23 mouse cellular contexts compared by ENCODE assay signal in genomic region chr12:99063441-99063840, GRCm38 (mm10).
A peak's percentile ranks its signal among the peaks of the same experiment; 100 is the strongest.
DNase-seq lines count a peak whose midpoint lies in the region; ATAC-seq and TF ChIP-seq lines count a peak whose summit lies in the region.
"Had no signal": no experiment of that assay in that cellular context is flagged by ENCODE, and none has a peak within 500 bp of the region (broad histone marks: within the 10 kb centered on the region; RNA-seq: fewer than 3 reads in every experiment).

No protein-coding gene starts in this region.

- H3K36me3 ChIP-seq in forebrain, embryonic 14.5 days (ENCODE audit: control insufficient read depth, insufficient read depth, low read length) = no peaks in the 10 kb centered on the region
- no peaks in the 10 kb centered on the region for H3K36me3 ChIP-seq in forebrain, embryonic 12.5 days (replicated peaks)
- no peaks in the 10 kb centered on the region for H3K36me3 ChIP-seq in neural tube, embryonic 15.5 days
- no peaks in the 10 kb centered on the region for H3K36me3 ChIP-seq in kidney, embryonic 15.5 days
- H3K36me3 ChIP-seq: heart, embryonic 10.5 days; heart, embryonic 13.5 days; hindbrain, embryonic 13.5 days had no signal

- H3K4me2 ChIP-seq in forebrain, embryonic 14.5 days (ENCODE audit: low read length) = no peak overlapping the region
- no peak overlapping the region for H3K4me2 ChIP-seq in forebrain, embryonic 12.5 days
- no peak overlapping the region for H3K4me2 ChIP-seq in neural tube, embryonic 15.5 days
- no peak overlapping the region for H3K4me2 ChIP-seq in kidney, embryonic 15.5 days
- H3K4me2 ChIP-seq: heart, embryonic 13.5 days; hindbrain, embryonic 13.5 days had no signal

- H3K27ac ChIP-seq in forebrain, embryonic 14.5 days (ENCODE audit: low read depth, low read length) = no peak overlapping the region; the same call in 1 of the 2 replicates
- H3K27ac ChIP-seq in forebrain, embryonic 12.5 days = no peak overlapping the region
- no peak overlapping the region for H3K27ac ChIP-seq in neural tube, embryonic 15.5 days (replicated peaks)
- H3K27ac ChIP-seq in embryonic fibroblast, embryonic 13.5 days (ENCODE audit: insufficient read depth, low read length) = peak overlapping the region; percentile 58
- peak overlapping the region; percentile 81 for H3K27ac ChIP-seq in olfactory bulb, adult 2 months (ENCODE audit: insufficient read depth, low read depth, low read length)
- no peak overlapping the region for H3K27ac ChIP-seq in kidney, embryonic 15.5 days
- H3K27ac ChIP-seq: heart, adult 2 months; heart, embryonic 10.5 days; heart, embryonic 13.5 days; hindbrain, embryonic 13.5 days had no signal

- no peak for TF ChIP-seq POLR2A in embryonic fibroblast, embryonic 13.5 days (IDR thresholded peaks at IDR 0.05; ENCODE audit: low read depth, low read length)
- TF ChIP-seq POLR2A in olfactory bulb, adult 2 months (IDR thresholded peaks at IDR 0.05; ENCODE audit: insufficient read depth, low read depth, low read length) = no peak

- DNase-seq in forebrain, embryonic 14.5 days (ENCODE audit: low spot score) = peak; percentile 73
- no peak for DNase-seq in neural tube, embryonic 10.5 days (ENCODE audit: extremely low spot score, low spot score)
- no peak for DNase-seq in adrenal gland, postnatal 25 days
- DNase-seq: cerebellum, adult 11-12 months; cerebellum, adult 8-10 months; cerebellum, postnatal 14 days; gastrocnemius, postnatal 10 days; gastrocnemius, postnatal 36 days; heart, adult 2 months; heart, postnatal 14 days; heart, postnatal 4 days; kidney, adult 18-20 months had no signal

- ATAC-seq in forebrain, embryonic 14.5 days = peak; percentile 46; the same call in 1 of the 2 replicates
- no peak for ATAC-seq in forebrain, embryonic 12.5 days (ENCODE audit: low FRiP score)
- ATAC-seq in neural tube, embryonic 15.5 days (ENCODE audit: low FRiP score) = peak; percentile 63; the same call in 1 of the 2 replicates
- no peak for ATAC-seq in kidney, embryonic 15.5 days (replicated peaks; ENCODE audit: low FRiP score)
- ATAC-seq: CD4-positive, CD25-positive, alpha-beta regulatory T cell, adult 4 months; hindbrain, embryonic 16.5 days; intestine, embryonic 16.5 days had no signal

- 46% methylated on average over 3 of the region's 3 CpGs for WGBS in forebrain, embryonic 14.5 days
- WGBS in forebrain, embryonic 12.5 days = 64% methylated on average over 3 of the region's 3 CpGs
- 52% methylated on average over 3 of the region's 3 CpGs for WGBS in neural tube, embryonic 15.5 days
- 15% methylated on average over 3 of the region's 3 CpGs for WGBS in olfactory bulb, adult 2 months
- 61% methylated on average over 3 of the region's 3 CpGs for WGBS in kidney, embryonic 15.5 days

- H3K4me3 ChIP-seq in forebrain, embryonic 14.5 days (ENCODE audit: low read depth, low read length) = no peak overlapping the region
- H3K4me3 ChIP-seq in forebrain, embryonic 12.5 days (replicated peaks) = no peak overlapping the region
- H3K4me3 ChIP-seq in neural tube, embryonic 15.5 days (replicated peaks) = no peak overlapping the region
- no peak overlapping the region for H3K4me3 ChIP-seq in embryonic fibroblast, embryonic 13.5 days (ENCODE audit: insufficient read depth, low read length)
- H3K4me3 ChIP-seq in olfactory bulb, adult 2 months (ENCODE audit: insufficient read depth, low read depth, low read length) = no peak overlapping the region
- H3K4me3 ChIP-seq in kidney, embryonic 15.5 days (replicated peaks) = no peak overlapping the region
- H3K4me3 ChIP-seq: heart, adult 2 months; heart, embryonic 10.5 days; heart, embryonic 13.5 days; hindbrain, embryonic 13.5 days had no signal

- no peak overlapping the region for H3K9ac ChIP-seq in forebrain, embryonic 14.5 days (ENCODE audit: low read length)
- no peak overlapping the region for H3K9ac ChIP-seq in forebrain, embryonic 12.5 days
- no peak overlapping the region for H3K9ac ChIP-seq in neural tube, embryonic 15.5 days (replicated peaks)
- no peak overlapping the region for H3K9ac ChIP-seq in kidney, embryonic 15.5 days
- H3K9ac ChIP-seq: heart, embryonic 13.5 days; hindbrain, embryonic 13.5 days had no signal

- TF ChIP-seq CTCF in embryonic fibroblast, embryonic 13.5 days (IDR thresholded peaks at IDR 0.05; ENCODE audit: borderline replicate concordance, insufficient read depth, low read length) = no peak
- no peak for TF ChIP-seq CTCF in olfactory bulb, adult 2 months (IDR thresholded peaks at IDR 0.05; ENCODE audit: insufficient read depth, low read depth, low read length)

- no peaks in the 10 kb centered on the region for H3K9me3 ChIP-seq in forebrain, embryonic 14.5 days (replicated peaks; ENCODE audit: control insufficient read depth, low read length)
- no peaks in the 10 kb centered on the region for H3K9me3 ChIP-seq in forebrain, embryonic 12.5 days
- no peaks in the 10 kb centered on the region for H3K9me3 ChIP-seq in neural tube, embryonic 15.5 days (replicated peaks)
- H3K9me3 ChIP-seq in kidney, embryonic 15.5 days (replicated peaks) = no peaks in the 10 kb centered on the region
- H3K9me3 ChIP-seq: heart, embryonic 10.5 days; heart, embryonic 13.5 days; hindbrain, embryonic 13.5 days had no signal

- H3K27me3 ChIP-seq in forebrain, embryonic 14.5 days (replicated peaks; ENCODE audit: control insufficient read depth, insufficient read depth, low read length) = no peaks in the 10 kb centered on the region
- H3K27me3 ChIP-seq in forebrain, embryonic 12.5 days = no peaks in the 10 kb centered on the region
- no peaks in the 10 kb centered on the region for H3K27me3 ChIP-seq in neural tube, embryonic 15.5 days (replicated peaks)
- no peaks in the 10 kb centered on the region for H3K27me3 ChIP-seq in kidney, embryonic 15.5 days
- H3K27me3 ChIP-seq: heart, embryonic 13.5 days; hindbrain, embryonic 13.5 days had no signal

- H3K4me1 ChIP-seq in forebrain, embryonic 14.5 days (ENCODE audit: control insufficient read depth, insufficient read depth, low read length) = no peaks in the 10 kb centered on the region
- no peaks in the 10 kb centered on the region; the same call in 1 of the 2 replicates for H3K4me1 ChIP-seq in forebrain, embryonic 12.5 days
- H3K4me1 ChIP-seq in neural tube, embryonic 15.5 days = no peaks in the 10 kb centered on the region
- peaks cover 3% of the 10 kb centered on the region for H3K4me1 ChIP-seq in embryonic fibroblast, embryonic 13.5 days (ENCODE audit: control insufficient read depth, insufficient read depth, low read length)
- H3K4me1 ChIP-seq in olfactory bulb, adult 2 months (ENCODE audit: control insufficient read depth, insufficient read depth, low read length) = peaks cover 11% of the 10 kb centered on the region
- no peaks in the 10 kb centered on the region for H3K4me1 ChIP-seq in kidney, embryonic 15.5 days
- H3K4me1 ChIP-seq: heart, embryonic 10.5 days; heart, embryonic 13.5 days had no signal

Comparison
In these comparisons a context has a peak if more than half of its experiments do, and no peak if none do; other contexts are left out.
1. ATAC-seq: peak in forebrain, embryonic 14.5 days (single experiment) and neural tube, embryonic 15.5 days (single experiment); none in forebrain, embryonic 12.5 days (single experiment) and kidney, embryonic 15.5 days (single experiment).
2. H3K27ac ChIP-seq: peak in embryonic fibroblast, embryonic 13.5 days (single experiment) and olfactory bulb, adult 2 months (single experiment); none in forebrain, embryonic 14.5 days (single experiment), forebrain, embryonic 12.5 days (single experiment), neural tube, embryonic 15.5 days (single experiment) and kidney, embryonic 15.5 days (single experiment).